8 mouse cellular contexts compared by ENCODE assay signal in genomic region chr5:100108866-100109265, GRCm38 (mm10). TPM values are rescaled to one million over a fixed set of nuclear protein-coding genes. Genes with fewer than 3 reads are reported as not detected.
DNase-seq lines count a peak whose midpoint lies in the region; TF ChIP-seq lines count a peak whose summit lies in the region.

No protein-coding gene starts in this region.

- TF ChIP-seq POLR2A in lung, adult 2 months (IDR thresholded peaks at IDR 0.05; ENCODE audit: borderline replicate concordance, extremely low read depth, low read depth, low read length) = no peak

- peak; percentile 87 for DNase-seq in Muller cell, postnatal 12 days (ENCODE audit: inconsistent ontology term)
- peak; percentile 91 for DNase-seq in brain, embryonic 18.5 days (ENCODE audit: low read depth, low spot score)
- DNase-seq in gastrocnemius, postnatal 10 days = peak; percentile 21
- DNase-seq in lung, adult 2 months = peak; percentile 5
- DNase-seq in skeletal muscle tissue, adult 2 months (ENCODE audit: low read depth, low spot score) = peak; percentile 27
- no peak for DNase-seq in thymus, postnatal 4 days
- no peak for DNase-seq in thymus, adult 18-20 months
- no peak for DNase-seq in ovary, postnatal 10 days (ENCODE audit: low spot score)

- H3K4me3 ChIP-seq in lung, adult 2 months (replicated peaks; ENCODE audit: extremely low read depth, low read depth, low read length) = no peak overlapping the region

- H3K4me1 ChIP-seq in lung, adult 2 months (ENCODE audit: control insufficient read depth, insufficient read depth, low read length) = no peaks in the 10 kb centered on the region

- WGBS in lung, adult 2 months = 65% methylated on average over 9 of the region's 9 CpGs

- TF ChIP-seq CTCF in lung, adult 2 months (IDR thresholded peaks at IDR 0.05; ENCODE audit: insufficient read depth, low read length) = no peak

RNA-seq across cellular contexts. Expression of gene Tmem150c, which starts 50.7 kb away (rescaled TPM):
- 1 to 10 TPM; 3.5 to 3.9 TPM for total RNA-seq in gastrocnemius, postnatal 10 days (2021)
- polyA plus RNA-seq in lung, adult 2 months (2012; rRNA removed) = 2.2 and 2.8 TPM in 2 replicates

Comparison
In these comparisons a context has a peak if more than half of its experiments do, and no peak if none do; other contexts are left out.
1. DNase-seq: peak in Muller cell, postnatal 12 days (single experiment), brain, embryonic 18.5 days (single experiment), gastrocnemius, postnatal 10 days (single experiment), lung, adult 2 months (single experiment) and skeletal muscle tissue, adult 2 months (single experiment); none in thymus, postnatal 4 days (single experiment), thymus, adult 18-20 months (0 of 2) and ovary, postnatal 10 days (single experiment).